Mouse (Mus musculus) heart, embryonic 14.5 days (tissue): ENCODE results near the gene Syt12. TPM values are rescaled to one million over a fixed set of nuclear protein-coding genes. Genes with fewer than 3 reads are reported as not detected.

Experiments
- ATAC-seq: fragments of 200-750 bp; cut with Nextera tagmentation; 2 replicates; pipeline ENCODE4 v1.8.0; 2017; ENCODE audit warnings: low read depth, moderate TSS enrichment; ENCODE audit not compliant: insufficient number of reproducible peaks, insufficient read depth, low FRiP score
- H3K27ac ChIP-seq, 2 experiments: fragments of 200-500 bp in 1 of 2; fragments of 300-500 bp in 1 of 2; sonication (generic) in 1 of 2; replicated peaks in 1 of 2; 2 replicates each; pipeline ENCODE4 v1.5.1; 2012 to 2014; ENCODE audit warnings: low read depth in 2 of 2, low read length in 2 of 2, control low read depth in 1 of 2, mild to moderate bottlenecking in 1 of 2, mixed read lengths in 1 of 2; ENCODE audit not compliant: control insufficient read depth in 1 of 2, insufficient read depth in 1 of 2
- H3K27me3 ChIP-seq: fragments of 300-500 bp; sonication (generic); 2 replicates; pipeline ENCODE4 v1.6.1; 2014; ENCODE audit warnings: mild to moderate bottlenecking, low read length, control low read depth; ENCODE audit not compliant: control insufficient read depth, insufficient read depth
- H3K36me3 ChIP-seq: fragments of 300-500 bp; sonication (generic); 2 replicates; pipeline ENCODE4 v1.6.1; 2014; ENCODE audit warnings: mild to moderate bottlenecking, control low read depth, low read length, mixed read lengths; ENCODE audit not compliant: control insufficient read depth, insufficient read depth
- H3K4me1 ChIP-seq, 2 experiments: fragments of 200-500 bp in 1 of 2; fragments of 300-500 bp in 1 of 2; sonication (generic) in 1 of 2; 2 replicates each; pipeline ENCODE4 v1.6.1; 2012 to 2014; ENCODE audit warnings: low read length in 2 of 2, control low read depth in 1 of 2, mixed read lengths in 1 of 2; ENCODE audit not compliant: control insufficient read depth in 2 of 2, insufficient read depth in 2 of 2
- H3K4me2 ChIP-seq: fragments of 300-500 bp; sonication (generic); 2 replicates; pipeline ENCODE4 v1.6.1; 2014; ENCODE audit warnings: mild to moderate bottlenecking, low read length
- H3K4me3 ChIP-seq, 2 experiments: fragments of 200-500 bp in 1 of 2; fragments of 300-500 bp in 1 of 2; sonication (generic) in 1 of 2; 2 replicates each; pipeline ENCODE4 v1.5.1; 2012 to 2014; ENCODE audit warnings: low read length in 2 of 2, mild to moderate bottlenecking in 2 of 2, control low read depth in 1 of 2, low read depth in 1 of 2, moderate library complexity in 1 of 2; ENCODE audit not compliant: control insufficient read depth in 1 of 2, insufficient read depth in 1 of 2
- H3K9ac ChIP-seq: fragments of 300-500 bp; sonication (generic); 2 replicates; pipeline ENCODE4 v1.6.1; 2014; ENCODE audit warnings: mild to moderate bottlenecking, low read length
- H3K9me3 ChIP-seq: fragments of 300-500 bp; sonication (generic); 2 replicates; pipeline ENCODE4 v1.6.1; 2016; ENCODE audit warnings: low read length, control low read depth; ENCODE audit not compliant: control insufficient read depth
- WGBS: fragments of 180-500 bp; shearing (Covaris S2); extraction: QIAGEN DNeasy Blood & Tissue Kit; methylation state at CpG from one replicate; pipeline ENCODE4 v1.1.7; 2014; 5-methylcytosine and 5-hydroxymethylcytosine counted together
- polyA plus RNA-seq: library from polyadenylated mRNA; unstranded; fragments of >200 nt; fragmentation: Nextera tagmentation; extraction: Ambion mirVana; gene quantifications from 2 replicates; pipeline ENCODE4 v1.2.1, GENCODE M21; 2014

Gene Syt12
- polyA plus RNA-seq, 1 experiment from 2014 or later, result 0.95 TPM

DNA sequence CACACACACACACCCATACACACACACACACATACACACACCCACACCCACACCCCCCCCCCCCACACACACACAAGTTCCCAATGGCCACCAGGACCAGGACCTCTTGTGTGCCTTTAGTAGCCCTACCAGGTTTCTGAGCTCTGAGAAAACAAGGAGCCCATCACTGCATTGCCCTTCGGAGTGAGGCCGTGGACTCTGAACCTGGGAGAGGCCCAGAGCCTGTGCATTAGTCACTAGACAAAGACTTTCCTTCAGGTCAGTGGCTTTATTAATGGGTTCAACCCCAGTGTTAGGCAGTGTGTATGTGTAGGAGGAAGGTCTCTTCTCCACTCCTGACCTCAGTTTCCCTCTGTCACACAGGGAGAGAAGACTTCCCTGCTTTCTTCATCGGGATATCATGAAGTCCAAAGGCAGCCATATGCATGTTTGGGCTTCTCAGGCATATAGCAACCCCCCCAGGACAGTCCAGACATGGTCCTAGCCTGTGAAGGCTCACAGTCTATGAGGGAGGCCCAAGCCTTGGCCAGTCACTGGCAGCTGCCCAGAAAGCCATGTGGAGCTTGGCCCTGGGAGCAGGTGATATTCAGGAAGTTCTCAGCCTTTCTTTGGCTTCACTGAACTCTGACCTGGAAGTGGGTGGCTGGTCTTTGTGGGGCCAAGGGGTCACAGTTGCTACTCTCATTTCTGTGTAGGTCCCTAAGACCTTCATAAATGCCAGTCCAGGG is 19.5 kb upstream of the Syt12 start:
- Histone ChIP-seq H3K36me3 (no peaks in the 10 kb centered on the region), H3K9me3 (no peaks in the 10 kb centered on the region), H3K27me3 (no peaks in the 10 kb centered on the region), H3K27ac (no peak overlapping the region), H3K4me2 (no peak overlapping the region), H3K9ac (no peak overlapping the region), H3K4me1 (peaks cover 0 to 3% of the 10 kb centered on the region in 2 experiments; a peak in 1 of 4 replicates), H3K4me3 (no peak overlapping the region)
- WGBS, result 87% methylated on average over 3 of the region's 3 CpGs
- no peak for ATAC-seq

DNA sequence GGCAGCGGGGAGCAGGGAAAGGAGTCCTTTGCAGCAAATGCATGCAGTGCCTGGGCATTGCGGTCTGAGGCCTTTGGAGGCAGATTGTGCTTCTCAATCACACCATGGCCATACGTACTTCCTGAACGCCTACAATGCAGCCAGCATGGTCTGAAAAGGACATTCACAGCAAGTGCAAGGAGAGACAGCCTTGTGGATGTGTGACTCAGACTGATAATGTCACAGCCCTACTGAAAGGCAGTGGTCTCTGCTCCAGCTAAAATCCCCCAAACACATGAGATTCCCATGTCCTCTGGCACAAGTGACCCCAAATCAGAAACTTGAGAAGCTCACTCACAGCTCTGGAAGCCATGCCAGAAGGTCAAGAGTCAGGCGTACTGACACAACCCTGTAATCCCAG is 18.6 kb upstream of the Syt12 start:
- no peak overlapping the region for H3K9ac ChIP-seq
- H3K27me3 ChIP-seq, result no peaks in the 10 kb centered on the region
- peaks cover 0 to 3% of the 10 kb centered on the region in 2 experiments; a peak in 1 of 4 replicates for H3K4me1 ChIP-seq
- no peak for ATAC-seq
- H3K9me3 ChIP-seq, result no peaks in the 10 kb centered on the region
- H3K4me3 ChIP-seq, result no peak overlapping the region
- WGBS, result 78% methylated on average over 5 of the region's 5 CpGs
- H3K4me2 ChIP-seq, result no peak overlapping the region
- H3K27ac ChIP-seq, result no peak overlapping the region
- H3K36me3 ChIP-seq, result no peaks in the 10 kb centered on the region

- Histone ChIP-seq H3K36me3 (no peaks in the 10 kb centered on the region), H3K9me3 (no peaks in the 10 kb centered on the region), H3K4me1 (peaks cover 0 to 3% of the 10 kb centered on the region in 2 experiments; a peak in 1 of 4 replicates), H3K9ac (no peak overlapping the region), H3K27ac (no peak overlapping the region), H3K27me3 (no peaks in the 10 kb centered on the region), H3K4me3 (no peak overlapping the region), H3K4me2 (no peak overlapping the region)
- WGBS, result 57% methylated on average over 7 of the region's 7 CpGs
- no peak for ATAC-seq
Measured at GRCm38 (mm10) chr19:4494707-4495106, 17.5 kb upstream of the Syt12 start.

GRCm38 (mm10) chr19:4492526-4493296 is 15.5 kb upstream of the Syt12 start:
- Histone ChIP-seq H3K9me3 (no peaks in the 10 kb centered on the region), H3K4me1 (peaks cover 8 to 11% of the 10 kb centered on the region in 2 experiments), H3K27ac (no peak overlapping the region), H3K27me3 (no peaks in the 10 kb centered on the region), H3K9ac (no peak overlapping the region), H3K36me3 (no peaks in the 10 kb centered on the region), H3K4me2 (no peak overlapping the region), H3K4me3 (no peak overlapping the region)
- WGBS, result 59% methylated on average over 9 of the region's 9 CpGs
- no peak for ATAC-seq

DNA sequence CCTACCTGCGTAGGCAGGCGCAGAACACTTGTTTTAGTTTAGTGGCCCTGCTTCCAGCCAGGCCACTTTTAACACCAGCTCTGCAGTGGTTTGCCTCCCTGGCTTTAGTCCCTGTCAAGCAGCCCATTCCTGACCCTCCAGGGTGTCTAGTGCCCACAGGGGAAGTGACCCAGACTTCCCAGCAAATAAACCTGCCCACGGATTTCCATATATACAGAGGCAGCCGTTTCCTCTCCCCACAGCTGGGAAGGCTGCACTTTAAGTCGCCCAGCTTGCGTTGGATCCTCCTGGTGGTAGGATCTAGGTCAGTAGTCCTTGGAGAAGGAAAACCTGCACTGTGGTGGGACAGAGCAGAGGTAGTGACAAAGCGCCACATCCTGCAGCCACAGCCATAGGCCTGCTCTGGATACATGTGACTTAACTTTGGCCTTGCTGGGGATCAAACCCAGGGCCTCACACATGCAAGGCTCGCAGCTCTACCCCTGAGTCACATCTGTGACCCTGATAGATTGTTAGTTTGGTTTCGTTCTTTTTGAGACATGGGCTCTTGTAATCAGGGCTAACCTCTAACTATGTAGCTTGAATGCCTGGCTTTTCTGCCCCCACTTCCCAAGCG is 13.9 kb upstream of the Syt12 start:
- WGBS, result 64% methylated on average over 10 of the region's 10 CpGs
- Histone ChIP-seq H3K9me3 (no peaks in the 10 kb centered on the region), H3K36me3 (no peaks in the 10 kb centered on the region), H3K27me3 (no peaks in the 10 kb centered on the region), H3K9ac (no peak overlapping the region), H3K4me1 (peaks cover 10 to 11% of the 10 kb centered on the region in 2 experiments), H3K4me3 (no peak overlapping the region), H3K27ac (no peak overlapping the region), H3K4me2 (no peak overlapping the region)
- 0 out of 2 replicates have a peak, but pooled peaks have one; percentile 8 for ATAC-seq

DNA sequence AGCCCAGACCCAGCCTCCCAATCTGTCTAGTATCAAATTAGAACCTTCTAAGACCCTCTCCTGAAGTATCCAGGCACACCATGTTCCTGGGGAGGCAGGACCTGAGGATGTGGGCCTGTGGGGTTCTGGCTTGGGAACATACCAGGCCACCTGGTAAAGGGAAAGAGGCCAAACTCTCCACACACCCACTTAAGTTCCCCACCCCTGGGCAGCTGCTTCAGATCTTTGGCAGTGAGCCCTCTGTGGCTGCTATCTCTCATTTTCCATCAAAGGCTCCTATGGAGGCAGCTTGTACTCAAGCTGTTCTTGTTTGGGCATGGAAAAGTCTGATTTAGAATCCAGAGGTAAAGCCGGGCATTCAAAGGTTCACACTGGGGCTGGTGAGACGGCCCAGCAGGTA is 10.6 kb upstream of the Syt12 start:
- no peak for ATAC-seq

GRCm38 (mm10) chr19:4485006-4485405 is 7.8 kb upstream of the Syt12 start:
- Histone ChIP-seq H3K27me3 (no peaks in the 10 kb centered on the region), H3K9me3 (no peaks in the 10 kb centered on the region), H3K4me2 (no peak overlapping the region), H3K4me3 (no peak overlapping the region), H3K27ac (no peak overlapping the region), H3K9ac (no peak overlapping the region), H3K4me1 (peaks cover 10 to 11% of the 10 kb centered on the region in 2 experiments), H3K36me3 (no peaks in the 10 kb centered on the region)
- 67% methylated on average over 5 of the region's 5 CpGs for WGBS
- ATAC-seq, result no peak

More for the DNA sequence above, 10.6 kb upstream of the Syt12 start:
- H3K9me3 ChIP-seq, result no peaks in the 10 kb centered on the region
- H3K27me3 ChIP-seq, result no peaks in the 10 kb centered on the region
- H3K4me2 ChIP-seq, result no peak overlapping the region
- no peaks in the 10 kb centered on the region for H3K36me3 ChIP-seq
- peaks cover 10 to 11% of the 10 kb centered on the region in 2 experiments for H3K4me1 ChIP-seq
- 28% methylated on average over 2 of the region's 2 CpGs for WGBS
- H3K4me3 ChIP-seq, result no peak overlapping the region
- H3K9ac ChIP-seq, result no peak overlapping the region; the same call in 1 of the 2 replicates
- no peak overlapping the region; a peak in 1 of 4 replicates for H3K27ac ChIP-seq
